20 mouse cellular contexts compared by ENCODE assay signal in genomic region chr7:135608208-135608607, GRCm38 (mm10).
DNase-seq lines count a peak whose midpoint lies in the region; ATAC-seq and TF ChIP-seq lines count a peak whose summit lies in the region.
"Had no signal": no experiment of that assay in that cellular context is flagged by ENCODE, and none has a peak within 500 bp of the region (broad histone marks: within the 10 kb centered on the region; RNA-seq: fewer than 3 reads in every experiment).

No protein-coding gene starts in this region.

- no peaks in the 10 kb centered on the region for H3K27me3 ChIP-seq in MEL (ENCODE audit: control insufficient read depth in 1 of 2, insufficient read depth in 2 of 2, low read length in 2 of 2)
- H3K27me3 ChIP-seq: forebrain, embryonic 15.5 days; hindbrain, embryonic 12.5 days; lung, embryonic 15.5 days had no signal

- peaks cover 0 to 36% of the 10 kb centered on the region in 2 experiments; a peak in 2 of 4 replicates for H3K36me3 ChIP-seq in MEL (ENCODE audit: control insufficient read depth in 1 of 2, insufficient read depth in 2 of 2, low read length in 2 of 2)
- H3K36me3 ChIP-seq: embryonic facial prominence, embryonic 13.5 days; forebrain, embryonic 15.5 days; hindbrain, embryonic 12.5 days; lung, embryonic 15.5 days; midbrain, embryonic 10.5 days had no signal

- no peak for TF ChIP-seq RAD21 in MEL (IDR thresholded peaks at IDR 0.05; ENCODE audit: low read depth, low read length)

- H3K9me3 ChIP-seq in MEL (replicated peaks; ENCODE audit: insufficient read depth, low read length): no peaks in the 10 kb centered on the region
- H3K9me3 ChIP-seq: embryonic facial prominence, embryonic 13.5 days; forebrain, embryonic 15.5 days; hindbrain, embryonic 12.5 days; lung, embryonic 15.5 days; midbrain, embryonic 10.5 days had no signal

- WGBS in lung, adult 2 months: 29% methylated on average over 4 of the region's 4 CpGs

- no peaks in the 10 kb centered on the region for H3K79me2 ChIP-seq in MEL (ENCODE audit: control insufficient read depth, insufficient read depth, low read length, poor library complexity)

- no peak for TF ChIP-seq POLR2A in lung, adult 2 months (IDR thresholded peaks at IDR 0.05; ENCODE audit: borderline replicate concordance, extremely low read depth, low read depth, low read length)
- TF ChIP-seq POLR2A in MEL (IDR thresholded peaks at IDR 0.05; ENCODE audit: control insufficient read depth in 1 of 2, insufficient read depth in 1 of 2, low read depth in 1 of 2, low read length in 2 of 2, poor library complexity in 1 of 2): no peak

- peak; percentile 48 to 62 for DNase-seq in heart, adult 9 months (ENCODE audit: low spot score in 2 of 2)
- no peak for DNase-seq in heart, postnatal 4 days
- peak; percentile 29 for DNase-seq in lung, postnatal 25 days (ENCODE audit: low spot score)
- no peak for DNase-seq in lung, adult 2 months
- DNase-seq in MEL (ENCODE audit: low read depth, low spot score): no peak
- no peak for DNase-seq in spleen, adult 18-20 months
- DNase-seq in embryo, embryonic 11 days: no peak
- DNase-seq: adrenal gland, postnatal 10 days; cerebellum, adult 9-11 months; kidney, adult 2 months; kidney, postnatal 10 days; layer of hippocampus, postnatal 36 days; right cerebral cortex, postnatal 4 days had no signal

- peak; percentile 45 to 48 for TF ChIP-seq EP300 in MEL (IDR thresholded peaks at IDR 0.05; ENCODE audit: low read depth in 1 of 2, low read length in 2 of 2)

- H3K9ac ChIP-seq in MEL (ENCODE audit: control insufficient read depth, low read depth, low read length, poor library complexity, severe bottlenecking): no peak overlapping the region
- H3K9ac ChIP-seq: embryonic facial prominence, embryonic 13.5 days; forebrain, embryonic 15.5 days; hindbrain, embryonic 12.5 days; lung, embryonic 15.5 days had no signal

- no peak overlapping the region for H3K4me3 ChIP-seq in lung, adult 2 months (replicated peaks; ENCODE audit: extremely low read depth, low read depth, low read length)
- H3K4me3 ChIP-seq in MEL (ENCODE audit: control insufficient read depth in 1 of 2, insufficient read depth in 1 of 2, low read depth in 2 of 2, low read length in 2 of 2): no peak overlapping the region
- H3K4me3 ChIP-seq: embryonic facial prominence, embryonic 13.5 days; forebrain, embryonic 15.5 days; hindbrain, embryonic 12.5 days; lung, embryonic 15.5 days; midbrain, embryonic 10.5 days had no signal

- 0 out of 2 replicates have a peak, but pooled peaks have one; percentile 10 for ATAC-seq in megakaryocyte progenitor cell, adult 5-6 weeks (replicated peaks; ENCODE audit: poor library complexity)
- ATAC-seq: activated CD4-positive, CD25-positive, alpha-beta regulatory T cell, adult 4 months; forebrain, embryonic 15.5 days had no signal

- peaks cover 23% of the 10 kb centered on the region for H3K4me1 ChIP-seq in lung, adult 2 months (ENCODE audit: control insufficient read depth, insufficient read depth, low read length)
- peaks cover 4 to 43% of the 10 kb centered on the region in 2 experiments; a peak in 3 of 4 replicates for H3K4me1 ChIP-seq in MEL (ENCODE audit: control insufficient read depth in 1 of 2, insufficient read depth in 2 of 2, low read length in 2 of 2)

- no peak for TF ChIP-seq CTCF in lung, adult 2 months (IDR thresholded peaks at IDR 0.05; ENCODE audit: insufficient read depth, low read length)
- no peak for TF ChIP-seq CTCF in MEL (IDR thresholded peaks at IDR 0.05 in 2 of 3, conservative IDR thresholded peaks at IDR 0.05 in 1 of 3; ENCODE audit: control insufficient read depth in 1 of 3, insufficient read depth in 1 of 3, low read depth in 2 of 3, low read length in 3 of 3, poor library complexity in 1 of 3, severe bottlenecking in 1 of 3)

- H3K27ac ChIP-seq in MEL (ENCODE audit: control insufficient read depth, low read depth, low read length): peak overlapping the region; percentile 44; the same call in 1 of the 2 replicates
- H3K27ac ChIP-seq: embryonic facial prominence, embryonic 13.5 days; forebrain, embryonic 15.5 days; hindbrain, embryonic 12.5 days; lung, embryonic 15.5 days; midbrain, embryonic 10.5 days had no signal

TF ChIP-seq in MEL, 35 proteins besides CTCF, POLR2A, EP300 and RAD21:
- TF ChIP-seq MEF2A (IDR thresholded peaks at IDR 0.05; ENCODE audit: extremely low read depth, insufficient replicate concordance, low read depth, low read length, poor library complexity, severe bottlenecking): no peak
- TF ChIP-seq ZMIZ1 (IDR thresholded peaks at IDR 0.05; ENCODE audit: low read depth, low read length): no peak
- no peak for TF ChIP-seq BHLHE40 (IDR thresholded peaks at IDR 0.05; ENCODE audit: borderline replicate concordance, low read depth, low read length)
- TF ChIP-seq JUND (IDR thresholded peaks at IDR 0.05; ENCODE audit: low read depth, low read length): no peak
- TF ChIP-seq GATA1 (IDR thresholded peaks at IDR 0.05; ENCODE audit: low read depth, low read length): peak; percentile 55
- no peak for TF ChIP-seq KAT2A (conservative IDR thresholded peaks at IDR 0.05; ENCODE audit: low read depth, low read length)
- peak; percentile 75 for TF ChIP-seq ZNF384 (IDR thresholded peaks at IDR 0.05; ENCODE audit: low read depth, low read length)
- 0 out of 2 replicates have a peak, but pooled peaks have one; percentile 24 for TF ChIP-seq TAL1 (IDR thresholded peaks at IDR 0.05; ENCODE audit: low read length)
- TF ChIP-seq POLR2AphosphoS2 (IDR thresholded peaks at IDR 0.05; ENCODE audit: low read length): no peak
- no peak for TF ChIP-seq TCF12 (IDR thresholded peaks at IDR 0.05; ENCODE audit: low read depth, low read length)
- 0 out of 2 replicates have a peak, but pooled peaks have one; percentile 12 for TF ChIP-seq ETS1 (IDR thresholded peaks at IDR 0.05; ENCODE audit: low read depth, low read length)
- peak; percentile 58; the same call in 1 of the 2 replicates for TF ChIP-seq RCOR1 (IDR thresholded peaks at IDR 0.05; ENCODE audit: low read depth, low read length)
- TF ChIP-seq MXI1 (IDR thresholded peaks at IDR 0.05; ENCODE audit: low read depth, low read length): no peak
- no peak for TF ChIP-seq ELF1 (IDR thresholded peaks at IDR 0.05; ENCODE audit: low read depth, low read length)
- TF ChIP-seq SIN3A (IDR thresholded peaks at IDR 0.05; ENCODE audit: low read length): no peak

Comparison
In these comparisons a context has a peak if more than half of its experiments do, and no peak if none do; other contexts are left out.
1. DNase-seq: peak in heart, adult 9 months (2 of 2) and lung, postnatal 25 days (single experiment); none in heart, postnatal 4 days (single experiment), lung, adult 2 months (single experiment), MEL (single experiment), spleen, adult 18-20 months (0 of 2) and embryo, embryonic 11 days (single experiment).